In genomic region chr13:5804381-5804941, GRCm38 (mm10) we compare ENCODE assay signal across 10 mouse cellular contexts. TPM values are rescaled to one million over a fixed set of nuclear protein-coding genes. Genes with fewer than 3 reads are reported as not detected.
DNase-seq lines count a peak whose midpoint lies in the region; ATAC-seq and TF ChIP-seq lines count a peak whose summit lies in the region.
"Had no signal": no experiment of that assay in that cellular context is flagged by ENCODE, and none has a peak within 500 bp of the region (broad histone marks: within the 10 kb centered on the region; RNA-seq: fewer than 3 reads in every experiment).

No protein-coding gene starts in this region.

- no peaks in the 10 kb centered on the region for H3K36me3 ChIP-seq in intestine, embryonic 15.5 days
- no peaks in the 10 kb centered on the region for H3K36me3 ChIP-seq in small intestine, adult 2 months (ENCODE audit: control insufficient read depth, insufficient read depth, low read length)
- H3K36me3 ChIP-seq in midbrain, embryonic 11.5 days (ENCODE audit: control insufficient read depth, insufficient read depth, low read length), result no peaks in the 10 kb centered on the region
- H3K36me3 ChIP-seq: neural tube, embryonic 12.5 days had no signal

- no peak overlapping the region for H3K9ac ChIP-seq in intestine, embryonic 15.5 days
- no peak overlapping the region for H3K9ac ChIP-seq in midbrain, embryonic 11.5 days (ENCODE audit: low read length)
- H3K9ac ChIP-seq: neural tube, embryonic 12.5 days had no signal

- DNase-seq in layer of hippocampus, adult 9-11 months, result peak; percentile 15
- no peak for DNase-seq in layer of hippocampus, postnatal 10 days (ENCODE audit: low spot score in 2 of 2)
- peak; percentile 33 for DNase-seq in ZHBTc4 (ENCODE audit: low read depth, low spot score)
- no peak for DNase-seq in left cerebral cortex, adult 11 months (ENCODE audit: low spot score)
- no peak for DNase-seq in midbrain, embryonic 11.5 days (ENCODE audit: low spot score, missing footprints)
- no peak for DNase-seq in urinary bladder, adult 2 months (ENCODE audit: low spot score)
- DNase-seq: adrenal gland, postnatal 36 days had no signal

- no peak for TF ChIP-seq POLR2A in small intestine, adult 2 months (IDR thresholded peaks at IDR 0.05; ENCODE audit: low read depth, low read length)

- H3K4me2 ChIP-seq in intestine, embryonic 15.5 days (replicated peaks), result 0 out of 2 replicates have a peak overlapping the region, but pooled peaks have one; percentile 1
- H3K4me2 ChIP-seq in midbrain, embryonic 11.5 days, result no peak overlapping the region
- H3K4me2 ChIP-seq: neural tube, embryonic 12.5 days had no signal

- H3K4me3 ChIP-seq in intestine, embryonic 15.5 days (replicated peaks), result no peak overlapping the region
- H3K4me3 ChIP-seq in small intestine, adult 2 months (ENCODE audit: low read depth, low read length), result no peak overlapping the region
- no peak overlapping the region for H3K4me3 ChIP-seq in midbrain, embryonic 11.5 days (ENCODE audit: low read depth, low read length)
- H3K4me3 ChIP-seq: neural tube, embryonic 12.5 days had no signal

- WGBS in intestine, embryonic 15.5 days, result 28% methylated on average over 7 of the region's 7 CpGs
- WGBS in small intestine, adult 2 months, result 19% methylated on average over 7 of the region's 7 CpGs
- 25% methylated on average over 7 of the region's 7 CpGs for WGBS in midbrain, embryonic 11.5 days

- no peak for TF ChIP-seq CTCF in small intestine, adult 2 months (IDR thresholded peaks at IDR 0.05; ENCODE audit: extremely low read depth, insufficient read length, insufficient replicate concordance, low read depth, low read length)

- peak; percentile 34 for ATAC-seq in intestine, embryonic 15.5 days
- no peak for ATAC-seq in midbrain, embryonic 11.5 days (ENCODE audit: low FRiP score)

- 0 out of 2 replicates have a peak overlapping the region, but pooled peaks have one; percentile 6 for H3K27ac ChIP-seq in intestine, embryonic 15.5 days
- peak overlapping the region; percentile 98 for H3K27ac ChIP-seq in small intestine, adult 2 months (ENCODE audit: insufficient read depth, low read depth, low read length)
- H3K27ac ChIP-seq in midbrain, embryonic 11.5 days (ENCODE audit: low read depth, low read length), result no peak overlapping the region
- H3K27ac ChIP-seq: neural tube, embryonic 12.5 days had no signal

- no peaks in the 10 kb centered on the region for H3K27me3 ChIP-seq in intestine, embryonic 15.5 days (replicated peaks)
- no peaks in the 10 kb centered on the region for H3K27me3 ChIP-seq in small intestine, adult 2 months (ENCODE audit: control insufficient read depth, insufficient read depth, low read length)
- H3K27me3 ChIP-seq in midbrain, embryonic 11.5 days (ENCODE audit: control insufficient read depth, insufficient read depth, low read length), result no peaks in the 10 kb centered on the region
- H3K27me3 ChIP-seq: neural tube, embryonic 12.5 days had no signal

- H3K4me1 ChIP-seq in intestine, embryonic 15.5 days (replicated peaks), result peaks cover 4% of the 10 kb centered on the region; the same call in 1 of the 2 replicates
- H3K4me1 ChIP-seq in small intestine, adult 2 months (ENCODE audit: control insufficient read depth, insufficient read depth, insufficient read length, low read length), result peaks cover 7% of the 10 kb centered on the region; the same call in 1 of the 2 replicates
- H3K4me1 ChIP-seq in midbrain, embryonic 11.5 days (ENCODE audit: control insufficient read depth, insufficient read depth, low read length), result peaks cover 3% of the 10 kb centered on the region; the same call in 1 of the 2 replicates
- H3K4me1 ChIP-seq: neural tube, embryonic 12.5 days had no signal

- no peaks in the 10 kb centered on the region for H3K9me3 ChIP-seq in intestine, embryonic 15.5 days
- no peaks in the 10 kb centered on the region for H3K9me3 ChIP-seq in midbrain, embryonic 11.5 days (ENCODE audit: control insufficient read depth, low read length)
- H3K9me3 ChIP-seq: neural tube, embryonic 12.5 days had no signal

RNA-seq across cellular contexts. Expression of gene Klf6, which starts 56.8 kb away (rescaled TPM):
- total RNA-seq in layer of hippocampus, postnatal 10 days (2021), result 10 to 100 TPM; 40.9 to 45.4 TPM
- polyA plus RNA-seq in intestine, embryonic 15.5 days (2015; fragmentation: Nextera tagmentation; extraction: Ambion mirVana), result 72.3 and 79.5 TPM in 2 replicates
- 13.2 and 44.5 TPM in 2 replicates for polyA plus RNA-seq in small intestine, adult 2 months (2012; rRNA removed)
- 54.6 and 59.5 TPM in 2 replicates for polyA plus RNA-seq in midbrain, embryonic 11.5 days (2014; fragmentation: Nextera tagmentation; extraction: Ambion mirVana)
- 50.0 and 53.2 TPM in 2 replicates for polyA plus RNA-seq in urinary bladder, adult 2 months (2012; rRNA removed)

Comparison
In these comparisons a context has a peak if more than half of its experiments do, and no peak if none do; other contexts are left out.
1. DNase-seq: peak in layer of hippocampus, adult 9-11 months (single experiment) and ZHBTc4 (single experiment); none in layer of hippocampus, postnatal 10 days (0 of 2), left cerebral cortex, adult 11 months (single experiment), midbrain, embryonic 11.5 days (single experiment) and urinary bladder, adult 2 months (single experiment).